Mouse (Mus musculus): ENCODE results near the gene A030005K14Rik. TPM values are rescaled to one million over a fixed set of nuclear protein-coding genes. Genes with fewer than 3 reads are reported as not detected.

A030005K14Rik gene
- polyA plus RNA-seq, 1 experiment from 2014 or later: not detected

GRCm38 (mm10) chr1:83014477-83014876 lies 44.7 kb downstream of the A030005K14Rik start:
- H3K27me3 ChIP-seq (ENCODE audit: control insufficient read depth, insufficient read depth, low read length): no peaks in the 10 kb centered on the region
- no peaks in the 10 kb centered on the region for H3K9me3 ChIP-seq (ENCODE audit: control insufficient read depth, low read length)
- no peak overlapping the region for H3K27ac ChIP-seq (ENCODE audit: low read depth, low read length)
- no peaks in the 10 kb centered on the region for H3K4me1 ChIP-seq (ENCODE audit: control insufficient read depth, insufficient read depth, low read length)
- no peak overlapping the region for H3K9ac ChIP-seq (replicated peaks; ENCODE audit: low read depth, low read length)
- H3K4me2 ChIP-seq (ENCODE audit: low read depth, low read length): no peak overlapping the region
- H3K4me3 ChIP-seq (ENCODE audit: low read depth, low read length): no peak overlapping the region
- no peaks in the 10 kb centered on the region for H3K36me3 ChIP-seq (ENCODE audit: control insufficient read depth, insufficient read depth, low read length)
- no peak for ATAC-seq (ENCODE audit: low read depth)
- WGBS: 95% methylated on average over 3 of the region's 3 CpGs

Other genes starting within 250 kb of the A030005K14Rik start
- 39.5 and 45.9 TPM in 2 replicates for gene Agfg1, start 219.9 kb downstream of the A030005K14Rik start, polyA plus RNA-seq (2014; fragmentation: Nextera tagmentation; extraction: Ambion mirVana)
- not detected in 2 replicates for gene A030005L19Rik, start 146.1 kb downstream of the A030005K14Rik start, polyA plus RNA-seq (2014; fragmentation: Nextera tagmentation; extraction: Ambion mirVana)
- not detected in 2 replicates for gene A030014E15Rik, start 134.5 kb downstream of the A030005K14Rik start, polyA plus RNA-seq (2014; fragmentation: Nextera tagmentation; extraction: Ambion mirVana)
- gene Gm6217, start 128.0 kb downstream of the A030005K14Rik start, polyA plus RNA-seq (2014; fragmentation: Nextera tagmentation; extraction: Ambion mirVana): not detected in 2 replicates
- gene A030003K21Rik, start 116.0 kb downstream of the A030005K14Rik start, polyA plus RNA-seq (2014; fragmentation: Nextera tagmentation; extraction: Ambion mirVana): not detected in 2 replicates
- gene Gm7544, start 103.4 kb downstream of the A030005K14Rik start, polyA plus RNA-seq (2014; fragmentation: Nextera tagmentation; extraction: Ambion mirVana): not detected in 2 replicates
- gene Gm47955, start 99.1 kb downstream of the A030005K14Rik start, polyA plus RNA-seq (2014; fragmentation: Nextera tagmentation; extraction: Ambion mirVana): not detected in 2 replicates
- gene Gm47959, start 58.8 kb downstream of the A030005K14Rik start, polyA plus RNA-seq (2014; fragmentation: Nextera tagmentation; extraction: Ambion mirVana): not detected in 2 replicates
- gene Slc19a3, start 20.9 kb downstream of the A030005K14Rik start, polyA plus RNA-seq (2014; fragmentation: Nextera tagmentation; extraction: Ambion mirVana): 0.66 and 0.85 TPM in 2 replicates
- gene Krtap28-10, start 16.9 kb downstream of the A030005K14Rik start, polyA plus RNA-seq (2014; fragmentation: Nextera tagmentation; extraction: Ambion mirVana): not detected in 2 replicates
- gene Gm47969, start 14.4 kb downstream of the A030005K14Rik start, polyA plus RNA-seq (2014; fragmentation: Nextera tagmentation; extraction: Ambion mirVana): not detected in 2 replicates
- gene Krtap28-13, start 1.6 kb upstream of the A030005K14Rik start, polyA plus RNA-seq (2014; fragmentation: Nextera tagmentation; extraction: Ambion mirVana): not detected in 2 replicates
- not detected in 2 replicates for gene Ccl20, start 57.4 kb upstream of the A030005K14Rik start, polyA plus RNA-seq (2014; fragmentation: Nextera tagmentation; extraction: Ambion mirVana)
- 0.73 and 1.6 TPM in 2 replicates for gene Daw1, start 100.4 kb upstream of the A030005K14Rik start, polyA plus RNA-seq (2014; fragmentation: Nextera tagmentation; extraction: Ambion mirVana)